Mouse (Mus musculus): ENCODE measurements around the gene Pkp2. TPM values are rescaled to one million over a fixed set of nuclear protein-coding genes. Genes with fewer than 3 reads are reported as not detected.
A peak's percentile ranks its signal among the peaks of the same experiment; 100 is the strongest.

Pkp2 gene
- polyA plus RNA-seq, 1 experiment: 30.0 TPM

- TF ChIP-seq FOSL1 (IDR thresholded peaks at IDR 0.05; ENCODE audit: insufficient read depth, low read length, poor library complexity, severe bottlenecking) (no peak), MYOD1 (IDR thresholded peaks at IDR 0.05; ENCODE audit: control insufficient read depth, insufficient read length, low read depth) (no peak), MYOG (IDR thresholded peaks at IDR 0.05; ENCODE audit: control insufficient read depth, extremely low read depth, insufficient read length) (no peak), CTCF (IDR thresholded peaks at IDR 0.05; ENCODE audit: control insufficient read depth, insufficient read depth, insufficient read length) (no peak), MAX (IDR thresholded peaks at IDR 0.05) (no peak), USF1 (IDR thresholded peaks at IDR 0.05; ENCODE audit: low read depth) (no peak), CEBPB (IDR thresholded peaks at IDR 0.05; ENCODE audit: low read depth) (no peak)
- Histone ChIP-seq H3K79me3 (ENCODE audit: low read depth) (peaks cover 14% of the 10 kb centered on the region), H3K79me2 (ENCODE audit: control insufficient read depth, insufficient read depth) (peaks cover 37% of the 10 kb centered on the region), H3K27me3 (ENCODE audit: control insufficient read depth, insufficient read depth, insufficient read length) (no peaks in the 10 kb centered on the region), H3K4me3 (ENCODE audit: insufficient read depth, poor library complexity, severe bottlenecking) (peak overlapping the region; percentile 55), H3ac (ENCODE audit: control insufficient read depth, insufficient read length, low read depth) (peak overlapping the region; percentile 83), H3K36me3 (ENCODE audit: control insufficient read depth, insufficient read depth) (no peaks in the 10 kb centered on the region)
These were observed 715 bp downstream of the Pkp2 start for GRCm38 (mm10) chr16:16213761-16214305.

- H3K27me3 ChIP-seq (ENCODE audit: control insufficient read depth, insufficient read depth, insufficient read length): no peaks in the 10 kb centered on the region
- H3K79me2 ChIP-seq (ENCODE audit: control insufficient read depth, insufficient read depth): peaks cover 57% of the 10 kb centered on the region
- H3ac ChIP-seq (ENCODE audit: control insufficient read depth, insufficient read length, low read depth): peak overlapping the region; percentile 59
- no peaks in the 10 kb centered on the region for H3K36me3 ChIP-seq (ENCODE audit: control insufficient read depth, insufficient read depth)
- peaks cover 32% of the 10 kb centered on the region for H3K79me3 ChIP-seq (ENCODE audit: low read depth)
- no peak for TF ChIP-seq FOSL1 (IDR thresholded peaks at IDR 0.05; ENCODE audit: insufficient read depth, low read length, poor library complexity, severe bottlenecking)
- TF ChIP-seq MAX (IDR thresholded peaks at IDR 0.05): no peak
- TF ChIP-seq MYOD1 (IDR thresholded peaks at IDR 0.05; ENCODE audit: control insufficient read depth, insufficient read length, low read depth): no peak
- TF ChIP-seq MYOG (IDR thresholded peaks at IDR 0.05; ENCODE audit: control insufficient read depth, extremely low read depth, insufficient read length): no peak
- TF ChIP-seq USF1 (IDR thresholded peaks at IDR 0.05; ENCODE audit: low read depth): no peak
- H3K4me3 ChIP-seq (ENCODE audit: insufficient read depth, poor library complexity, severe bottlenecking): no peak overlapping the region
These were observed 2.7 kb downstream of the Pkp2 start for GRCm38 (mm10) chr16:16215645-16216387.

- no peaks in the 10 kb centered on the region for H3K27me3 ChIP-seq (ENCODE audit: control insufficient read depth, insufficient read depth, insufficient read length)
- no peaks in the 10 kb centered on the region for H3K36me3 ChIP-seq (ENCODE audit: control insufficient read depth, insufficient read depth)
- TF ChIP-seq FOSL1 (IDR thresholded peaks at IDR 0.05; ENCODE audit: insufficient read depth, low read length, poor library complexity, severe bottlenecking) (peak; percentile 90), MAX (IDR thresholded peaks at IDR 0.05) (no peak)
- H3ac ChIP-seq (ENCODE audit: control insufficient read depth, insufficient read length, low read depth): no peak overlapping the region
- peaks cover 32% of the 10 kb centered on the region for H3K79me3 ChIP-seq (ENCODE audit: low read depth)
- peaks cover 68% of the 10 kb centered on the region for H3K79me2 ChIP-seq (ENCODE audit: control insufficient read depth, insufficient read depth)
- H3K4me3 ChIP-seq (ENCODE audit: insufficient read depth, poor library complexity, severe bottlenecking): no peak overlapping the region
These were observed 3.8 kb downstream of the Pkp2 start for GRCm38 (mm10) chr16:16216934-16217333.

GRCm38 (mm10) chr16:16219835-16220234 lies 6.7 kb downstream of the Pkp2 start:
- TF ChIP-seq MAX (IDR thresholded peaks at IDR 0.05) (no peak), MYOD1 (IDR thresholded peaks at IDR 0.05; ENCODE audit: control insufficient read depth, insufficient read length, low read depth) (no peak), MYOG (IDR thresholded peaks at IDR 0.05; ENCODE audit: control insufficient read depth, extremely low read depth, insufficient read length) (no peak), FOSL1 (IDR thresholded peaks at IDR 0.05; ENCODE audit: insufficient read depth, low read length, poor library complexity, severe bottlenecking) (no peak), CEBPB (IDR thresholded peaks at IDR 0.05; ENCODE audit: low read depth) (no peak), CTCF (IDR thresholded peaks at IDR 0.05; ENCODE audit: control insufficient read depth, insufficient read depth, insufficient read length) (no peak), USF1 (IDR thresholded peaks at IDR 0.05; ENCODE audit: low read depth) (no peak)
- Histone ChIP-seq H3K27me3 (ENCODE audit: control insufficient read depth, insufficient read depth, insufficient read length) (no peaks in the 10 kb centered on the region), H3ac (ENCODE audit: control insufficient read depth, insufficient read length, low read depth) (no peak overlapping the region), H3K79me3 (ENCODE audit: low read depth) (peaks cover 41% of the 10 kb centered on the region), H3K36me3 (ENCODE audit: control insufficient read depth, insufficient read depth) (no peaks in the 10 kb centered on the region), H3K79me2 (ENCODE audit: control insufficient read depth, insufficient read depth) (peaks cover 79% of the 10 kb centered on the region), H3K4me3 (ENCODE audit: insufficient read depth, poor library complexity, severe bottlenecking) (no peak overlapping the region)

- TF ChIP-seq USF1 (IDR thresholded peaks at IDR 0.05; ENCODE audit: low read depth): no peak
- TF ChIP-seq CEBPB (IDR thresholded peaks at IDR 0.05; ENCODE audit: low read depth): no peak
- no peak for TF ChIP-seq CTCF (IDR thresholded peaks at IDR 0.05; ENCODE audit: control insufficient read depth, insufficient read depth, insufficient read length)
- TF ChIP-seq MYOG (IDR thresholded peaks at IDR 0.05; ENCODE audit: control insufficient read depth, extremely low read depth, insufficient read length): no peak
- TF ChIP-seq MYOD1 (IDR thresholded peaks at IDR 0.05; ENCODE audit: control insufficient read depth, insufficient read length, low read depth): no peak
- no peak for TF ChIP-seq FOSL1 (IDR thresholded peaks at IDR 0.05; ENCODE audit: insufficient read depth, low read length, poor library complexity, severe bottlenecking)
- TF ChIP-seq MAX (IDR thresholded peaks at IDR 0.05): no peak
- H3K36me3 ChIP-seq (ENCODE audit: control insufficient read depth, insufficient read depth): peaks cover 10% of the 10 kb centered on the region
- H3K4me3 ChIP-seq (ENCODE audit: insufficient read depth, poor library complexity, severe bottlenecking): no peak overlapping the region
- H3ac ChIP-seq (ENCODE audit: control insufficient read depth, insufficient read length, low read depth): no peak overlapping the region
- peaks cover 80% of the 10 kb centered on the region for H3K79me2 ChIP-seq (ENCODE audit: control insufficient read depth, insufficient read depth)
- H3K79me3 ChIP-seq (ENCODE audit: low read depth): peaks cover 47% of the 10 kb centered on the region
- H3K27me3 ChIP-seq (ENCODE audit: control insufficient read depth, insufficient read depth, insufficient read length): no peaks in the 10 kb centered on the region
These were observed 9.5 kb downstream of the Pkp2 start for GRCm38 (mm10) chr16:16222651-16223050.

All from C2C12 (cell line).